Mouse (Mus musculus) megakaryocyte, embryonic 14.5 days (primary cell): Measurements from ENCODE around the gene Tmem131l. TPM values are rescaled to one million over a fixed set of nuclear protein-coding genes. Genes with fewer than 3 reads are reported as not detected.

Experiments used
- H3K27me3 ChIP-seq: replicated peaks from 2 replicates; pipeline ENCODE3; 2012; ENCODE audit warnings: inconsistent platforms
- H3K36me3 ChIP-seq: replicated peaks from 2 replicates; pipeline ENCODE3; 2012; ENCODE audit warnings: low read length, inconsistent platforms, mixed read lengths
- H3K4me1 ChIP-seq: 2 replicates; pipeline ENCODE4 v1.6.1; 2012; ENCODE audit warnings: inconsistent platforms
- H3K4me3 ChIP-seq: replicated peaks from 2 replicates; pipeline ENCODE3; 2012; ENCODE audit warnings: moderate library complexity, mild to moderate bottlenecking, inconsistent platforms
- H3K9me3 ChIP-seq: 2 replicates; pipeline ENCODE4 v1.6.1; 2012; ENCODE audit warnings: inconsistent platforms
- FLI1 ChIP-seq: IDR thresholded peaks from 2 replicates; pipeline ENCODE4 v1.6.1; 2012; ENCODE audit warnings: low read length, inconsistent platforms, mixed read lengths
- GATA1 ChIP-seq: IDR thresholded peaks from 3 replicates; pipeline ENCODE4 v1.6.1; 2012; ENCODE audit warnings: mixed read lengths, low read length, inconsistent platforms, borderline replicate concordance
- polyA plus RNA-seq: library from polyadenylated mRNA; stranded (reverse); fragments of >175 nt; gene quantifications from 2 replicates; pipeline ENCODE4 v1.2.3, GENCODE M21; 2012; ENCODE audit warnings: low replicate concordance; ENCODE audit not compliant: insufficient read depth

The Tmem131l gene
- polyA plus RNA-seq, 1 experiment: 75.9 TPM

DNA sequence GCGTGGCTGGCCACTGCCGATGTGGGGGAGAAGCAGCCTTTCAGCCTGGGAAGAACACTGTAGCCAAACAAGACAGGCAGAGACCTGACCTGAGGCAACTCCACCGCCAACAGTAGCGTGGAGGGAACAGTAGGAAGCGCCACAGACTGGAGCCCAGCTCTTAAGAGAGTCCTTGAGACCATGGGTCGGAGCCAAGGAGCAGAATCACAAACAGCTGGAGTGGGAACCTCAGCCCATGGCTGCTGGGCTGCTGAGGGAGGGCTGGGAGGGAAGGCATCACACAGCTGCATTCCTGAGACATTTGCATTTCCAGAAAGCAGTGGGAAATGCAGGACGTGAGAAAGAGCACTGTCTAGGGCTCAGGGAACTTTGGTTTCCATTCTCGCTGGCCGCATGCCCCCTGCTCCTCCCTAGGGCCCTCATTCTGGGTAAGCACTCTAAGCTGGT lies 8.8 kb upstream of the Tmem131l start:
- peaks cover 10% of the 10 kb centered on the region for H3K4me1 ChIP-seq
- peaks cover 4% of the 10 kb centered on the region for H3K9me3 ChIP-seq
- TF ChIP-seq FLI1: no peak
- no peak for TF ChIP-seq GATA1
- no peaks in the 10 kb centered on the region for H3K36me3 ChIP-seq
- no peak overlapping the region for H3K4me3 ChIP-seq
- peaks cover 4% of the 10 kb centered on the region for H3K27me3 ChIP-seq

GRCm38 (mm10) chr3:84046206-84046605 lies 6.2 kb upstream of the Tmem131l start:
- Histone ChIP-seq H3K27me3 (peaks cover 4% of the 10 kb centered on the region), H3K4me3 (no peak overlapping the region), H3K9me3 (no peaks in the 10 kb centered on the region), H3K36me3 (no peaks in the 10 kb centered on the region), H3K4me1 (peaks cover 25% of the 10 kb centered on the region)
- TF ChIP-seq GATA1 (no peak), FLI1 (no peak)

DNA sequence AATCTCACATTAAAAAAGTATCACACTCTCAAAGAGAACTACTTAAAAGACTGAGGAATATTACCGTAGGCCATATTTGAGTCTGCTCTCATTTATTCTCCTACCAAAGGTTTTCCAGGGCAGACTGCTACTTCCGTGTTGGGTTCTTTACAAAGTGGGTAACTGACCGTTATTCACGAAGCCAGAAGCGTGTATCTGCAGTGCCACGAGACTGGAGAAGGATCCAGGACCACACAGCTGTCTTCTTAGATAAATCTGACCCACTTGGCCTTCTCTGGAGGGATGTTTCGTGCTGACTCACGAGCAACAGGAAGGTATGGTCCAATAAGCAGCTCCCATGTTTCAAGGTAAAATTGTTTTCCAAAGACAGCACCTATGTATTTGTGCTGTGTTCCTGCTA lies 1.8 kb upstream of the Tmem131l start:
- Histone ChIP-seq H3K27me3 (no peaks in the 10 kb centered on the region), H3K4me3 (peak overlapping the region; percentile 59), H3K9me3 (no peaks in the 10 kb centered on the region), H3K36me3 (peaks cover 12% of the 10 kb centered on the region), H3K4me1 (peaks cover 46% of the 10 kb centered on the region)
- no peak for TF ChIP-seq GATA1
- no peak for TF ChIP-seq FLI1

DNA sequence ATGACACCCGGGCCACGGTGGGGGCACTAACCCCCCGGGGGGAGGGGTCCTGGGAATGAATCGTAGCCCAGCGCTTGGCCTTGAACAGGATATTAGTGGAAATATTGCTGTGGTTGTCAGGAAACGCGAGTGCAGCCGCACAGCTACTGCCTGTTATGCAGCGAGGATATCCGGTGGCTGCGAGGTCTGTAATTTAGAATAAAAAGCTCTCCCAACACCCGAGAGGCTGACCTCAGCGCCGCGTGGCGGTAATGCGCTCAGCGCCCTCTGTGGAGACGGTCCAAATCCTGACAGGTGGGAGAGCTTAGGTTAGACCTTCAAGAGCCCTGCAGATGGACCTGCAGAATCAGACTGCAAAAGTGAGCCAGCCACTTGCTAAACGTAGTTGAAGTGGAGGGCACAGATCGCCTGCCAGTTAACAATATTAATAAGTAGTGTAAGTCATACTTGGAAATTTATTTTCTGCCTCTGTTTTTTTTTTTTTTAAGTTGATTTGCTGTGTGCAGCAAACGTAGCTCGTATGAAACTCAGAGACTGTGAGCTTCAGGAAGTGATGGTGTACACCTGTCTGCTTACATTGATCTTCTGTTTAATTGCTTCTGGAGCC lies 604 bp upstream of the Tmem131l start:
- H3K9me3 ChIP-seq: no peaks in the 10 kb centered on the region
- no peak for TF ChIP-seq GATA1
- 0 out of 2 replicates have a peak, but pooled peaks have one; percentile 42 for TF ChIP-seq FLI1
- peaks cover 58% of the 10 kb centered on the region for H3K4me1 ChIP-seq

DNA sequence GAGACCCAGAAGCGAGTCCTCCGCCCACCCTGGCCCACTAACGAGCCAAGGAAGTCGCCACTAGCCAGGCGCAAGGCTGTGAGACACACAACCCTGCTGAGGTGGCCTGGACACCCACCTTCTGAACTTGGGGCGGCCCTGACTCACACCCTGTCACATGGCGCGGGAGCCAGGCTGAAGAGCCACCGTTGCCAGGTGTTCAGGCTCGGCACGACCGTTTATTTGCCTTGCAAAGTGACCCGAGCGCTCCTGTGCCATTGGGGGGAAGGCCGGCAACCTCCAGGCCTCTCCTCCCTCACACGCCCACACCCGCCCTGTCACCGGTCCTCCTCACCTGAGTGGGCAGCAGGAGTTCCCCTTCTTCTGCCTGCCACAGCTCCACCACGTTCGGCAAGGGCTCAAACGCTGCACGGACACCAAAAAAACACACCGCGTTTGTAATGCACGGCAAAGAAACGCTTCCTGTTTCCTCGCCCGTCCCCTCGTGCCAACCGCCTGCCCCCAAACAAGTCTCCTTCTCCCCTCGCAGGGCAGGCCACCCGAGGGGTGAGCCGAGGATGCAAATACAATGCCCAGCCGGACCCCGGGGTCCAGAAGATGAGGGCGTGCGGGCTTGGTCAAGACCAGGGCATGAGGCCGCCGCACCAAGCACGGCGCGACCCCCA lies 862 bp downstream of the Tmem131l start:
- Histone ChIP-seq H3K4me3 (peak overlapping the region; percentile 91), H3K9me3 (no peaks in the 10 kb centered on the region), H3K36me3 (peaks cover 26% of the 10 kb centered on the region), H3K4me1 (peaks cover 72% of the 10 kb centered on the region), H3K27me3 (no peaks in the 10 kb centered on the region)
- TF ChIP-seq GATA1 (no peak), FLI1 (no peak)

More for the DNA sequence above, 604 bp upstream of the Tmem131l start:
- Histone ChIP-seq H3K27me3 (no peaks in the 10 kb centered on the region), H3K36me3 (peaks cover 14% of the 10 kb centered on the region), H3K4me3 (peak overlapping the region; percentile 91)

GRCm38 (mm10) chr3:84038126-84038525 lies 1.8 kb downstream of the Tmem131l start:
- Histone ChIP-seq H3K4me1 (peaks cover 82% of the 10 kb centered on the region), H3K4me3 (peak overlapping the region; percentile 91), H3K27me3 (no peaks in the 10 kb centered on the region), H3K36me3 (peaks cover 36% of the 10 kb centered on the region), H3K9me3 (no peaks in the 10 kb centered on the region)
- TF ChIP-seq FLI1: no peak
- TF ChIP-seq GATA1: no peak

DNA sequence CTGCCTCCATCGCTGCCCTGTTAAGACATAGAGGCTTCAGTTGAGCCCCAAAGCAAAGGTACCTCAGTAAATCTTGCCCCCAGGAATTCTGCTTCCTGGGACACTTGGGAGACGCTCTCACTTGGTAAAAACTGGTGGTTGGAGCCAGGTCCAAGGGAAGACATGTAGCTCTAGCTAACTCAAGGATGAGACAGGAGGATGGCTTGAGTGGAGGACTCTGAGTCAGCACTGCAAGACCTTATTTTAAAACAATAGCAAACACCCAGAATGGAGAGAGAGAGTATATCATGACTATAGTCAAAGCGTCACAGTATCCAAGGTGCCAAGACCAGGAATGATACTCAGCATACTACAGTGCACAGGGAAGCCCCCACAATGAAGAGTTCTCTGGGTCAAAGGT lies 2.4 kb downstream of the Tmem131l start:
- H3K9me3 ChIP-seq: no peaks in the 10 kb centered on the region
- peaks cover 42% of the 10 kb centered on the region for H3K36me3 ChIP-seq
- H3K4me3 ChIP-seq: peak overlapping the region; percentile 91
- H3K4me1 ChIP-seq: peaks cover 87% of the 10 kb centered on the region
- TF ChIP-seq FLI1 (no peak), GATA1 (no peak)
- H3K27me3 ChIP-seq: no peaks in the 10 kb centered on the region

GRCm38 (mm10) chr3:84036866-84037265 lies 3.1 kb downstream of the Tmem131l start:
- TF ChIP-seq GATA1 (no peak), FLI1 (no peak)
- Histone ChIP-seq H3K4me3 (peak overlapping the region; percentile 88), H3K9me3 (no peaks in the 10 kb centered on the region), H3K27me3 (no peaks in the 10 kb centered on the region), H3K4me1 (peaks cover 83% of the 10 kb centered on the region), H3K36me3 (peaks cover 47% of the 10 kb centered on the region)

GRCm38 (mm10) chr3:84035728-84036364 lies 4.1 kb downstream of the Tmem131l start:
- Histone ChIP-seq H3K9me3 (no peaks in the 10 kb centered on the region), H3K27me3 (no peaks in the 10 kb centered on the region), H3K4me1 (peaks cover 80% of the 10 kb centered on the region), H3K4me3 (peak overlapping the region; percentile 80), H3K36me3 (peaks cover 57% of the 10 kb centered on the region)
- TF ChIP-seq GATA1 (peak; percentile 68; the same call in 1 of the 3 replicates), FLI1 (no peak)

DNA sequence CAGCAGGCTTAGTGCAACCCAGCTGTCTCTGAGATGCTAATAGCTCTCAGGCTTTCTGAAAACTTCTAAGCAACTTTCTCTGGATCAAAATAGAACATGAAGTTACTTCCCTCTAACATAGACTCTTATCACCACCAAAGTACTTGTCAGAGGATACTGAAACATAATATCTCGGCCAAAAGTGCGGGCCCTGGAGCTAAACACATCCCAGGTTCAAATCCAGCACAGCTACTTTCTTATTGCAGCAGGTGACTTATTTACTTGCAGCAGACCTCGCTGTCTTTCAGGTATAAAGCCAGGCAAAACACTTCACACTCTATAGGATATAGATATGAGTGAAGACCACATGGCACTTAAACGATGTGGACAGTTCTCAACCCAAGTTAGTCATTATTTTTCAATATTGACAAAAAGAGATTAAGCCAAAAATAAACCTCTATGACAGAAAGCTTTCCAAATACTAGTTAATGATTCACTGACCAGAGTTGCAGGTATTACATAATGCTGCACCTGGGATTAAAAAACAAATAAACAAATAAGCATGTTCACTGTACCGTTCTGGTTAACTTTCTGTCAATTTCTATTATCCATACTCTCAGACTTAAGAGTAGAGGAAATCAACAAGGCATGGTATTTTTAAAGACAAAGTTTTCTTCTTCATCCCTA lies 5.7 kb downstream of the Tmem131l start:
- H3K9me3 ChIP-seq: no peaks in the 10 kb centered on the region
- H3K36me3 ChIP-seq: peaks cover 72% of the 10 kb centered on the region
- TF ChIP-seq GATA1 (no peak), FLI1 (no peak)
- no peaks in the 10 kb centered on the region for H3K27me3 ChIP-seq
- H3K4me1 ChIP-seq: peaks cover 78% of the 10 kb centered on the region
- H3K4me3 ChIP-seq: no peak overlapping the region
